Mouse (Mus musculus) liver, adult 2 months (tissue): ENCODE measurements at regions not wholly inside any gene's neighbourhood (a gene's known extent, or its start where the extent isn't known, plus 50 kb on each side); places are given as distances from the start of the nearest gene placed in this dataset.

Source experiments
- DNase-seq: peaks from one replicate; pipeline ENCODE4 v3.0.0-alpha.2; 2011; ENCODE audit warnings: low read depth, low spot score; ENCODE audit errors: extremely low read depth
- H3K27ac ChIP-seq: fragments of 200-500 bp; replicated peaks from 2 replicates; pipeline ENCODE4 v1.5.1; 2012; ENCODE audit warnings: low read depth, mild to moderate bottlenecking, control low read depth, inconsistent platforms, low read length; ENCODE audit not compliant: insufficient read depth
- H3K27me3 ChIP-seq: fragments of 200-500 bp; 2 replicates; pipeline ENCODE4 v1.6.1; 2012; ENCODE audit warnings: mild to moderate bottlenecking, moderate library complexity, low read length, inconsistent platforms; ENCODE audit not compliant: control insufficient read depth, insufficient read depth
- H3K36me3 ChIP-seq: fragments of 200-500 bp; 2 replicates; pipeline ENCODE4 v1.6.1; 2012; ENCODE audit warnings: low read length, inconsistent platforms; ENCODE audit not compliant: control insufficient read depth, insufficient read depth
- H3K4me1 ChIP-seq: fragments of 200-500 bp; 2 replicates; pipeline ENCODE4 v1.6.1; 2011; ENCODE audit warnings: low read length; ENCODE audit not compliant: control insufficient read depth, insufficient read depth
- H3K4me3 ChIP-seq: fragments of 200-500 bp; 2 replicates; pipeline ENCODE4 v1.5.1; 2011; ENCODE audit warnings: low read depth, mild to moderate bottlenecking, control low read depth, low read length, moderate library complexity; ENCODE audit not compliant: insufficient read depth
- H3K79me2 ChIP-seq: fragments of 200-500 bp; 2 replicates; pipeline ENCODE4 v1.6.1; 2012; ENCODE audit warnings: inconsistent platforms, mild to moderate bottlenecking, low read length, moderate library complexity; ENCODE audit not compliant: control insufficient read depth, insufficient read depth
- H3K9ac ChIP-seq: fragments of 200-500 bp; 2 replicates; pipeline ENCODE4 v1.6.1; 2012; ENCODE audit warnings: low read depth, mild to moderate bottlenecking, control low read depth, inconsistent platforms, low read length
- CTCF ChIP-seq: fragments of 200-500 bp; IDR thresholded peaks from 2 replicates; pipeline ENCODE4 v1.5.1; 2011; ENCODE audit warnings: low read depth, low read length, control low read depth
- POLR2A ChIP-seq: fragments of 200-500 bp; IDR thresholded peaks from 2 replicates; pipeline ENCODE4 v1.6.1; 2011; ENCODE audit warnings: low read length, control low read depth; ENCODE audit not compliant: insufficient read depth; ENCODE audit errors: extremely low read depth
- WGBS: fragments of 180-500 bp; shearing (Covaris S2); methylation state at CpG from one replicate; pipeline ENCODE4 v1.1.7; 2018; 5-methylcytosine and 5-hydroxymethylcytosine counted together

DNA sequence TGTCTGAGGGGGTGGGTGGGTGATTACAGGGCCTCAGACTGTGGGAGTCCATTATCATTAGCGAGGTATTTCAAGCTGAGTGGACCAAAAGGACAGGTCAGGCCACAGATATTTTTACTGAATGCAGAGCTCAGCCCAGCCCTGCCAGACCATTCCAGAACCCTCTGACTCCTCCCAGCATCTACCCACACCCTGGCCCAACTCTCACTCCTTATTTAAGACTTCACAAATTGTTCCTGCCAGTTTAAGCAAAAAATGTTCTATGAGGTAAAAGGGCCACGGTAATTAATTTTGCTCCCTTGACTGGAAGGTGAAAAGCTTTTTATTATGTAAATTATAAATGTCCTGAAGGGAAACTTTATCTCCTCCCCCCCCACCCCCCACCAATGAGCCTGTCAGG is 159.3 kb upstream of the 1700066M21Rik start:
- Histone ChIP-seq H3K27me3 (no peaks in the 10 kb centered on the region), H3K79me2 (no peaks in the 10 kb centered on the region), H3K4me3 (no peak overlapping the region), H3K36me3 (no peaks in the 10 kb centered on the region), H3K4me1 (no peaks in the 10 kb centered on the region), H3K9ac (no peak overlapping the region), H3K27ac (no peak overlapping the region)
- WGBS: 73% methylated on average over 2 of the region's 2 CpGs
- DNase-seq: no peak
- TF ChIP-seq POLR2A (no peak), CTCF (no peak)

DNA sequence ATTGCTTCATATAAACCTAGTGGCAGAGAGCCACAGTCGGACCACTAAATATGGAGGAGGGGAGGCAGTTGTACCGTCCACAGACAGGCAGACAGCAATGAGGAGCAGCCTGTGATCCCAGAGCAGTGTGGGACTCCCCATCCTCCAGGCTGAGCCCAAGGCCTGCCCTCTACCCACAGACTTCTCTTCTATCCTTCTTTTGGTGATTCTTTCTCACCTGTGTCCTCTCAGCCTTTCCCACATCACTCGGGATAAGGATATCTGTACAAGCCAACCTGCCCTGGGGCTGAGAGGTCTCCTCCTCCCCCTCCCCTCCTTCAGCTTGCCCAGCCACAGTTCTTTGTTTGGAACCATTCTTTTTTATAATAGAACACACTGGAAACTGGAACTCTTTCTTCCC is 158.8 kb upstream of the 1700066M21Rik start:
- no peak for DNase-seq
- Histone ChIP-seq H3K9ac (no peak overlapping the region), H3K36me3 (no peaks in the 10 kb centered on the region), H3K27me3 (no peaks in the 10 kb centered on the region), H3K27ac (no peak overlapping the region), H3K79me2 (no peaks in the 10 kb centered on the region), H3K4me1 (no peaks in the 10 kb centered on the region), H3K4me3 (no peak overlapping the region)
- no peak for TF ChIP-seq POLR2A
- TF ChIP-seq CTCF: no peak
- WGBS: 76% methylated on average over 3 of the region's 3 CpGs

DNA sequence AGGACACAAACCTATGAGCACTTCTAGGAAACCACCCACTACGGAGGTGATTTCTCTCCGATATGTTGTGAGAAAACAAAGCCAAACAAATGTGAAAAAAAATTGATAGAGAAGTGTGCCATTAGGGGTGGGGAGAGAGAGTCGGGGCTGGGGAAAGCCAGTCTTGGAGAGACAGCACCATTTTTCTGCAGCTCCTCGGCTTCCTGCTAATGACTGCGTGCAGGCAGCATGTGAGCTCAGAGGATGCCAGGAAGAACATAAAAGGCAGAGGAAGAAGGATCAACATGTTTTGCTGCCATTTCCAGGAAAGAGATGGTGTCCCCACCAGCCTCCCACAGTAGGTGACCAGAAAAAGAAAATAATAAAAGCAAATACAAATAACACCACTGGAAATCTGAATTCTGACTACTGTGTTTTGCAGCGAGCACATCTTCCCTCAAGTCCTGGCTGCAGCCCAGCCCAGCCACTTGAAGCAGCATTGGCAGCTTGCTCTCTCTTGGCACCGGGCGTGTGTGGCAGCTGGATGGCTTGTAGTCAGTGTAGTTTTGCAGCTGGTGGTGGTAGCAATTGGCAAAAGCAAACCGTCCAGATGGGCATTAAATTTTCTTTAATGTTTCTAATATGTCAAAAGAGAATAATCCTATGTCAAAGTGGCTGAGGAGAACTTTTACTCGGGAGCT is 152.9 kb upstream of the 1700066M21Rik start:
- no peak for TF ChIP-seq CTCF
- no peaks in the 10 kb centered on the region for H3K27me3 ChIP-seq
- no peaks in the 10 kb centered on the region for H3K36me3 ChIP-seq
- no peak overlapping the region for H3K27ac ChIP-seq
- WGBS: 76% methylated on average over 10 of the region's 10 CpGs
- H3K79me2 ChIP-seq: no peaks in the 10 kb centered on the region
- H3K9ac ChIP-seq: no peak overlapping the region
- no peaks in the 10 kb centered on the region for H3K4me1 ChIP-seq
- no peak overlapping the region for H3K4me3 ChIP-seq
- no peak for DNase-seq

DNA sequence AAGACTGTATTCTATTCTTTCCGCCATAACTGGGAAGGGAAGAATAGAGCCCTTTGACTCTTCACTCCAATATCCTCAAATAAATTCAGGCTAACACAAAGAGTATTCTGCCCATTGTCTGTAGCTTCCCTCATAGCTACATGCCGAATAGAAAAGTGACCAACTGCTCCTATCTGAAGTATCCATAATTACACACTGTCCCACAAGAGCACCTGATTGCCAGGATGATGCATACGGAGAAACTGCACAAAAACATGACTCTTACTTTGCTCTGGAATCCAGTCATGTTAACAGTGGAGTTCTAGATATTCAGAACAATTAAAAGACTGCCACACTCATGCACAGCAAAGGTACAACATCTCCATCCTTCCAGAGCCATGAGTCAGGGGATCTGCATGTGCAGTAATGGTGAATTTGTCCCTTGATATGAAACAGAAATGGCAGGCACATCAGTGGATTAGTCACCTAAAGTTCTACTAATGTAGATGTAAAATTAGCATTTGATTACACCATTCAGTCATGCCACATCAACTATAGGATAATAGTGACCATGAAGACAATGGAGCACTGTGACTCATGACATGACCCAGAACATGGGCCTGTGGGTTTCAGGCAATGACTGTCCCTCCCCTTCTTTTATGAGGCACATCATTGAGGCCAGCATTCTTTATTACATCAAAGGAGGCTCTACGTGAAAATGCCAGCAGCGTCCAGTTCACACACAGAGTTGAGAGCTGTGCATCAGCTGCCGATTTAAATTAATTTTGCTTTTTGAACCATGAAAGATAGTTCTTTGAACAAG is 133.6 kb upstream of the 1700066M21Rik start:
- Histone ChIP-seq H3K27me3 (no peaks in the 10 kb centered on the region), H3K9ac (no peak overlapping the region), H3K4me3 (no peak overlapping the region), H3K27ac (no peak overlapping the region), H3K79me2 (no peaks in the 10 kb centered on the region), H3K36me3 (no peaks in the 10 kb centered on the region), H3K4me1 (no peaks in the 10 kb centered on the region)
- TF ChIP-seq POLR2A (no peak), CTCF (no peak)
- WGBS: 85% methylated on average over 6 of the region's 6 CpGs
- no peak for DNase-seq

DNA sequence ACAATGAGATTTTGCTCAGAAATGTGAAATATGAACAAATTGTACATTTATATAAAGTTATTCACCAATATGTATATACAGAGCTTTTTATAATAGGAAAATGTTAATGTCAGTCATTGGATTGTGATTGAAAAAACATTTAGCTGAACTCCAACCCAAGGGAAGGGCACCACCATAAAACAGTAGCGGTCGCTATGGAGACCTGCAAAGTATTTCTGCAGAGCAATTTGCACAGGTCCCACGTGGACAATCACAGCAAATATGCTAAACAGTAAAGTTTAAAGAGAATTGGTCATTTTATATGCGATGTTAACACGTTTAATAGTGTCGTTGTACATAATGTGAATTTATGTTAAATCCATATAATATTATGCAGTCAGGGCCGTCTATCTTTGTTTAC is 117.8 kb upstream of the 1700066M21Rik start:
- DNase-seq: no peak
- no peak overlapping the region for H3K4me3 ChIP-seq
- WGBS: 68% methylated on average over 7 of the region's 7 CpGs

DNA sequence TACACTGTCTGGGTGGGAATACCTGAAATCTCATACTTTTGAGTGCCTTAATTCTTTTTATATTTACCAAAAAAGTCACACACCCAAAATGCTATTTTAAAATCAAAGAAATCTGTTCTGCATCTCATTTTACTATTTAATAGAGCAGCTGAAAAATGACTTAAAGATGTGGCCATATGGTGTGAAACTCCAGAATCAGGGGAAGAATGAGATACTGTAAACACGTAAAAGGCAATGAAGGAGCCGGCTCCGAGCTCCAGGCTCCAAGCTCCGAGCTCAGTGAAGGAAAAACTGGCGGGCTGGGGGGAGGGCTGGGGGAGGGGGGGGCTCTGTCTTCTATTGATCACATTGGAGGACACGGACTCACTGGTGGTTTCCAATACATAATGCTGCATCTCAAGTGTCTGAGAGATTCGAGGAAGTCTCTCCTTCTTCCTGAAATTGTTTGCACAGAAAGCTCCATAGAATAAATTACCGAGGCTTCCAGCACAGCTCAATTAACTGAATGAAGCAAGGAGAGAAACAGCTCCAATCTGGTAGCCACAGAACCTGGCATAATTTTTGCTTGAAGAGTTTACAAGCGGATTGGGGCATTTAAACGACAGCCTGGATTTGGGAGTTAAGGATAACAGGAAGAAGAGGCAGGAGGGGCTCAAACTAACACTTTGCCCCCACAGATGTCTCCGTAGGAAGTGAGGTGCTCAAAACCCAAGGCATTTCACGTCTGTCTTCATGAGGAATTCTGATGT is 112.2 kb upstream of the 1700066M21Rik start:
- Histone ChIP-seq H3K36me3 (no peaks in the 10 kb centered on the region), H3K79me2 (no peaks in the 10 kb centered on the region), H3K9ac (no peak overlapping the region), H3K4me1 (0 out of 2 replicates have a peak, but pooled peaks cover 1% of the 10 kb centered on the region), H3K4me3 (no peak overlapping the region), H3K27ac (no peak overlapping the region), H3K27me3 (no peaks in the 10 kb centered on the region)
- DNase-seq: no peak
- WGBS: 71% methylated on average over 12 of the region's 12 CpGs
- TF ChIP-seq CTCF (no peak), POLR2A (no peak)

More for the DNA sequence above, 117.8 kb upstream of the 1700066M21Rik start:
- Histone ChIP-seq H3K36me3 (no peaks in the 10 kb centered on the region), H3K79me2 (no peaks in the 10 kb centered on the region), H3K27me3 (no peaks in the 10 kb centered on the region), H3K27ac (no peak overlapping the region), H3K4me1 (0 out of 2 replicates have a peak, but pooled peaks cover 1% of the 10 kb centered on the region), H3K9ac (no peak overlapping the region)
- no peak for TF ChIP-seq POLR2A
- no peak for TF ChIP-seq CTCF
